Mouse (Mus musculus) lung, postnatal 25 days (tissue): Measurements from ENCODE around the gene Mon2.
A peak's percentile ranks its signal among the peaks of the same experiment; 100 is the strongest.

Experiments used
- DNase-seq: peaks from one replicate; pipeline ENCODE4 v3.0.0; 2022; ENCODE audit warnings: low spot score

Mon2 gene

GRCm38 (mm10) chr10:123076245-123077023, at the start of gene Mon2:
Mon2 (minus strand) TSS chr10:123076505.
- DNase-seq = peak; percentile 97

DNA sequence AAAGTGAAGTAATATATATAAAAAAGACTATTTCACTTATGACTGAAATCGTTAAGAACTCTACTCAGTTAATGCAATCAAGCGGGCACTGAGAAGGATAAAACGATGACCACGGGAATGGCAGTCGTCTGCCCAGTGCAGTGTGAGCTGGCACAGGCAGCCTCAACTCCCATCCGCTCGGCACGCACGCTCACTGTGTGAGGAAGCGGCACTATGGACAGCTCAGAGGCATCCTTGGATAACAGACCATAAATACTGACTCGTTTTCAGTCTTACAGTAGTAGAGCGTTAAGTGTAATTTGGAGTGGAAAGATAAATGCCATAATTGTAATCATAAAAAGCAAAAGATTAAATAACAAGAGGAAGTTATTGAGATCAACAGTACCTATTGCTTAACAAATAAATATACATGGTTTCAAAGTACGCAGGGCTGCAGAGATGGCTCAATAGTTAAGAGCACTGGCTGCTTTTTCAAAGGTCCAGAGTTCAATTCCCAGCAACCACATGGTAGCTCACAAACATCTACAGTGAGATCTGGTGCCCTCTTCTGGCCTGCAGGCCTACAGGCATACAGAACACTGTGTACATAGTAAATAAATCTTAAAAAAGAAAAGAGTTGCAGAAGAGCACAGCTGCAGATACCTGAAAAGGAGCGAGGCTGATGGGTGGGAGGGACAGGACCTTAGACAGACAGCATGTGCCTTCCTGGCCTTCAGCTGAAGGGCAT, 44.5 kb upstream of the Mon2 start:
- no peak for DNase-seq

GRCm38 (mm10) chr10:123116861-123117260, 40.6 kb upstream of the Mon2 start:
- no peak for DNase-seq

DNA sequence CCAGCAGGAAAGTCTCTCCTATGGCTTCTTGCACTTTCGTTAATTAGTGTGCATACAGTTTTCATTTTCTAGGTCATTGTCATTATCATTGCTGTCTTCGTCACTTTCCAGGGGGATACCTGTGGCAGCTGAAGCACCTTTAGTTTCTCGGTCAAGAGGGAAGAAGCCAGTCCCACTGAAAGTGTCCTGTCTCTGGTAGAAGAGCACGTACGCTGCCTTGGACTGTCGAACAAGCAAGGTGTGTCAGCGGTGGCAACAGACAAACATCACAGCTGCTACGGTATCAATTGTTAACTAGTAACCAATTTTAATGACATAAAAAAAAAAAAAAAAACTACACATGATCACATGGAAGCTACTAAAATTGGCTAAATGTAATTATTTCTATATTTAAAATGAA, 37.2 kb upstream of the Mon2 start:
- DNase-seq = no peak

- DNase-seq = no peak
These were observed 36.5 kb upstream of the Mon2 start for GRCm38 (mm10) chr10:123112787-123113168.

- no peak for DNase-seq
These were observed 35.9 kb upstream of the Mon2 start for GRCm38 (mm10) chr10:123112056-123112786.

DNA sequence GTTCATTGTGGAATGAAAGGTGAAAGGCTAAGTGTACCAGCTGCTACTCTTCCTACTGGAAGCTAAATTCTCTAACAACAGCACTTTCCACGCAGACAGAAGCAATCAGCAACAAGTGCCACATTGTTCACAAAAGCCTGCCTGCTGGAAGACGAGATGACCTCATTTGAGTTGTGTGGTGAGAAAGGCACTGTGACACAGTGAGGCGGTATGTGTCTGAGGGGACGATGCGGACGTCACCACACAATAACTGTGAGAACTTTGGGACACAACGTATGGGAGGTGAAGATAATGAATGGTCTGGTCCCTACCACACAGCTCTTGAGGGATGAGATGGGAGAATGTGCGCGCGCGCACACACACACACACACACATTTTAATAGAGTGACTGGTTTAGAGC, 34.2 kb upstream of the Mon2 start:
- DNase-seq = no peak

GRCm38 (mm10) chr10:123108527-123108926, 32.2 kb upstream of the Mon2 start:
- no peak for DNase-seq

GRCm38 (mm10) chr10:123108121-123108520, 31.8 kb upstream of the Mon2 start:
- DNase-seq = no peak

DNA sequence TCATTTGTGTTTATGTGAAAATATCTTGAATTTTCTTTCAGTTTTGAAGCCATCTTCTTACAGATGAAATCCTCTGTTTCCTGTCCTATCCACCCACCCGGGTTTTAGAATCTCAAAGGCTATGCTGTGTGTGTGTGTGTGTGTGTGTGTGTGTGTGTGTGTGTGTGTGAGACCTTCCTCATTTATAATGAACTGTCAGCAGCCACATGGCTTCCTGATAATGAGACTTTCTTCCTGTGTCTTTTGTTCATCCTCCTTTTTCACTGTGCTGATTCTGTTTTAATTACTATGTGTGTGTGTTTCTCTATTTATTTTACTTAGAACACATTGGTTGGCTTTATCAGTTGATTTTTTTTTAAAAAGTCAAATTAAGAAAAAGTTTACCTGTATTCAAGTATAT, 25.0 kb upstream of the Mon2 start:
- DNase-seq = no peak

DNA sequence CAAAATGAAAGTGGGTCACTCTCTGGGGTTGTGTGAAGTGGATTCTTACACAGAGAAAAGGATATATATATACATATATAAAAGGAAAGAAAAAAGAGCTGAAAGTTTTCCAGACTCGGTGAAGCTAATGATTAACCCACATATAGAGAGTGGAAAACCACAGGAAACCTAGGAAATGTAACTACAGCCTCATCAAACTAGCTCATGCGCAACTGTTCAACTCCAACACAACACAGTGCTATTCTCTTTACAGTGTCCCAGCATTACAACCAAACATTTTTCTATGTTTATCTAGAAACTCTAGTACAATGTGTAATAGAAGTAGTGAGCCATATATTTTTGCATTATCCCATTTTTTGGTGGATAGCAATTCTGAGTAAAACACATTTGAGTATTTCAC, 24.3 kb upstream of the Mon2 start:
- DNase-seq = no peak

DNA sequence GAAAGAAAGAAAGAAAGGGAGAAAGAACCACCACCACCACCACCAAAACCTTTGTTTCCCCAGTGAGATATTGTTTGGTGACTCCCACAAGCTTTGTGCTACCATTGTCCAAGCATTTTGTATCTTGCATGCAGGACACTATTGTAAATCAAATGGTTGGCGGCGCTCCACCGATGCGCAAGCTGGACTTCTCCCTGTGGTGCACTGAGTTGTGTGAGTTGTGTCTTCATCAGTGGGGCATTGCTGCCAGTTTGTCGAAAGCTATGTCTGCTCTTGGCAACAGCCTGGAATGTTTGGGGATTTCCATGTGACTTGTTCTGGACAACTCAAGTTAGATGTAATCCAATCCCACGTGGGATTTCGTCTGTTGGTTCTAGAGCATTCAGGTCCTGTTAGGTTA, 18.2 kb upstream of the Mon2 start:
- DNase-seq = no peak

- DNase-seq = no peak
These were observed 16.3 kb upstream of the Mon2 start for GRCm38 (mm10) chr10:123092577-123092976.

- DNase-seq = peak; percentile 46
These were observed 15.4 kb upstream of the Mon2 start for GRCm38 (mm10) chr10:123091737-123092136.

GRCm38 (mm10) chr10:123089425-123089930, 13.2 kb upstream of the Mon2 start:
- DNase-seq = no peak

DNA sequence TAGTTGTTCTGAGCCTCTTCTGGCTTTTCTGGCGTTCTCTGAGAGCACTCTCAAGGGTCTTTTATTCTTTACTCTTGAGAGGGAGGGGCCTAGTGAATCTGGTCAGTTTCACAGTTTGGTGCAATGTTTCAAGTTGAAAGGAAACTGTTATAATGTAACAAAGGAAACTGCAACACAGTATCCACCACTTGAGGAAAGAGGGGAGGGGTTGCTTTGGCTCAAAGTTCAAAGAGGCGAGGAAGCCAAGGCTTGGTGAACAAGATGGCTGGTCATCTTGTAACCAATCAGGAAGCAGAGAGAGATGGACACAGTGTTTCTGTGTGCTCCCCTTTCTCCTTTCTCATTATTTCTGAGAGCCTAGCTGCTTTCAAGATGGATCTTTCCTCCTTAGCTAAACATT, 10.5 kb upstream of the Mon2 start:
- DNase-seq = no peak

- DNase-seq = no peak
These were observed 8.8 kb upstream of the Mon2 start for GRCm38 (mm10) chr10:123084900-123085641.

GRCm38 (mm10) chr10:123084307-123084706, 8.0 kb upstream of the Mon2 start:
- DNase-seq = no peak

DNA sequence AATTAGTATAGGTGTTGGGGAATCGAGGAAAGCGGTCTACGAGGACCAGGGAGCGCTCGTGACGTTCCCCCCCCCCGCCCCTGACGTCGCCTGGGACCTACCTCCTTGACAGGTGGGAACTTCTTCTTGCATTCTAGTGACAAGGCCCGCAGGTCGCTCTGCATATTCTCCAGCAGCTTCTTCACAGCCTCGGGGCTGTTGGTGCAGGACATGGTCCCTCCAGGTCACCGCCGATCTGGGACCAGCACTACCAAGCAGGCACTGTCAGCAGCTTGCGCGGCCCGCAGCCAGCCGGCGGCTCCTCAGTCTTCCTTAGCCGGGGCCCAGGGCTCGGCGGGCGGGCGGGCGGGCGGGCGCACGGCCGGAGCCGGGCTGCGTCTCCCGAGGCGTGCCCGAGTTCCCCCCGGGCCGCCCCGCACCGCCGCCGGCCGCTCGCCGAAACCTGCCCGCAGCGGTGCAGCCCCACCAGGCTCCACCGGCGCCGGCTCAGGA, 508 bp downstream of the Mon2 start:
- no peak for DNase-seq

- DNase-seq = no peak
These were observed 4.3 kb downstream of the Mon2 start for GRCm38 (mm10) chr10:123071997-123072396.

DNA sequence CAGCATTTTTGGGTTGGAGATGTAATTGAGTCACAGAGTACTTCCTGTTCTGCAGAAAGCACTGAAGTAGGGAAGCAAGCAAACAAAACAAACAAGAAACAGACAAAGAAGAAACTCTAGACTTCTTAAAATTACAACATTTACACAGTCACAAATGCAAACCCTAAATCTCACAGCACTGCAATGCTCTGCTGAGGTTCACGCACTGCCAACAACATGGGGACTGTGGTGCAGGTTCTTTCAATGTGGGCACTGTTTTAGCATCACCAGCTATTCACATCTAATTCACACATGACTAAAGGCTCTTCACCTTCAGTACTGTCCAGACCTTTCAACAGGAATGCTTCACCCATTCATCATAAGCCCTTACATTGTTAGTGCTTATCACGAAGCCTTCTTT, 13.3 kb downstream of the Mon2 start:
- DNase-seq = no peak

DNA sequence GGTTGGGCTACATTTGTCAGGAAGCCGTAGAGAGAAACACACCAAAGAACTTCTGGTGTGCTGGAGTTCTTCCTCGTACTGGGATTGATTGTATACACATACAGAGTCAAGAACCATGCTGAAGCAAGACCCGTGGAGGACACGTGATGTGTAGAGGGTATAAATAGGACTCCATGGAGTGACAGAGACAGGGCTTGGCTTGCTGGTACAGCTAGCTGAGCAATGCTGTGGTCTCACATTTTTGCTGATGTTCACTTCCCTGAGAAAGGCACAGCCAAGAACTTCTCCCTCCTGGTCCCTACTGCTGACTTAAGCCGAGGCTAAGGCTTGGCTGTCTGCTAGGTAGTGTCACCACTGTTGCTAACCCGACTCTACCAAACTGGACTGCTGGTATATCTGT, 15.5 kb downstream of the Mon2 start:
- DNase-seq = peak; percentile 33
